Mouse (Mus musculus): ENCODE measurements around the gene Ankar. TPM values are rescaled to one million over a fixed set of nuclear protein-coding genes. Genes with fewer than 3 reads are reported as not detected.

Gene Ankar
- total RNA-seq, 2 experiments from 2014 or later, result not detected

DNA sequence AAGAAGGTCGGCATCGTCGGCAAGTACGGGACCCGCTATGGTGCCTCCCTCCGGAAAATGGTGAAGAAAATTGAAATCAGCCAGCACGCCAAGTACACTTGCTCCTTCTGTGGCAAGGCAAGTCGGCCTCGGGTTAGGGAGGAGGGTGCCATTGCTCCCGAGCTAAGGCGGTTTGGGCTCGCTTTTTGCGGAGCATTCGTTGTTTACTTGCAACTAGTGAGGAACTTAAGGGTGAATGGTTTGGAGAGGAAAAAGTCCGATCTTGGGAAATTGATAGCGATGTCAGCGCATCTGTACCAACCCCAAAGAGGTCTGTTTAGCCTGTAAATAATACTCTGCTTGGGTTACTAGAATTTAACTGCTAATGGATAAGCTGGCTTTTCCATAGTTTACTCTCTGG lies 11.3 kb upstream of the Ankar start:
- DNase-seq (ENCODE audit: low spot score in 2 of 2), result peak in 1 of 2 experiments; percentile 27

DNA sequence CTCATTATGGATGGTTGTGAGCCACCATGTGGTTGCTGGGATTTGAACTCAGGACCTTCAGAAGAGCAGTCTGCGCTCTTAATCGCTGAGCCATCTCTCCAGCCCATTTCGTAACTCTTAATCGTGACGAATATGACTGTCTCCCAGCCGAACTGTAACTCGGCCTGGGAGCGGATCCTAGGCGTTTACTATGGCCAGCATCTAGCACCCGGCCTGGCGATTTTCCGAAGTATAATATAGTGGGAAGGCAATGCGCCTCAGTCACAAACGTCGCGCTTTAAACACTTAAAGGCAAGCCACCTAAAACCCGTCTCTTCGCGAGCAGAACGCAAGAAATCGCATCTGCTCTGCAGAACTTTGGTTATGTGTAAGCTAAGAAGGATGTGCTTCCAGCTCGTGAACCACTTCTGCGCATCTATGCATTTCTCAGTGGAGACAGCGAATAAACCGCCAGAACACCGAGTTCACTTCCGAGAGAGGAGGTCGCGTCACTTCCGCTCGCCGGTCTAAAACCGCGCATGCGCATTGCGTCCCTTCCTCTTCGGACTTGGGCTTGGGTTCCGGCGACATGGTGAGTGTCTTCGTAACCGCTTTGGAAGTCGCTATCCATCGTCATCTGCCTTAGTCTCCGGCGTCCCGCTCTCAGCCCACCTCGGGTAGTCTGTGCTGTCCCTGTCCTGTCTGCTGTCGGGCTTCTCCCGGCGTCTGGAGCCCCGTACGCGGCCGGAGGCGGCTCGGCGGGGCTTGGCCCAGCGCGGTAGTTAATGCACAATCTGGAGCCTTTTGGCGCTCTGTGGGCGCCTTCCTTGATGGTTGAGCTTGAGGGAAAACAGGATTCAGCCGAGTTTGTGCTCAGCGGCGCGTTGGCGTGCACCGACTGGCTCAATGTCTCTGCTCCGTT lies 10.6 kb upstream of the Ankar start, which contains the start of gene Rpl37a:
Rpl37a (plus strand) TSS at position 538 of the 901 bp plus-strand sequence.
- DNase-seq (ENCODE audit: low spot score in 2 of 2), result peak; percentile 91 to 93

DNA sequence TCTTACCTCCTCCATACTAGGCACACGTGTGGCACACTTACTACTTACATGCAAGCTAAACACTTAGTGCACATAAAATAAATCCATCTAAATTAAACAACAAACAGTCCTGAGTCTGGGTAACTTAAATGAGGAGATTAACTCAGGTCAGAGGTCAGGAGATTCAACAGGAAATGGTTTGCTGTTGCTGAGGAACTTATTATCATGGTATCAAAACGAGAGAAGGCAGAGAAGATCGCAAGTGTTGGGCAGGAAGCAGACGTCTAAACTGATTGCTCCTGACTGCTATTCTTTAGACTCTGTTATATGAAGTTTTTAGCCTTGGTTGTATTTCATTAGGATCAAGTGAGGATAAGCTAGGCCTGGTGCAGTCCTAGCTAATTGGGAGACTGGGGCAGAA lies 7.1 kb upstream of the Ankar start:
- DNase-seq (ENCODE audit: low spot score in 2 of 2), result no peak

DNA sequence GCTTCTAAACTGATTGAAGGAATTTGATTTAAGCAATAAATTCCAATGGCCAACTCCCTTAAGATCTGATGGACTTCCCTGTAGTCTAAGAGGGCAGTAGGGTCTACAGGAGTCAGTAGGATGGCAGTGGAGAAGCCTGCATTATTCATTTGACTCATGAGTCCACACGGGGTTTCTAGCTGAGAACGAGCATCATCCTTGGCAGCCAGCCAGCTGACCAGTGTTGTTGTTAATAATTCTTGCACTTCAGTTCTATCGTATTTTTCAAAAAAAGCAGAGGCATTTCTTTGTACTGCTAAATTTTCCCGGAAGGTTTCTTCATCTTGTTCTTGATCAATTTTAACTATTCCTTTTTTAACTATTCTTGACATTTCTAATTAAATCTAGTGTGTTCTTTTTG lies 1.7 kb downstream of the Ankar start:
- DNase-seq (ENCODE audit: low spot score in 2 of 2), result peak in 1 of 2 experiments; percentile 29

DNA sequence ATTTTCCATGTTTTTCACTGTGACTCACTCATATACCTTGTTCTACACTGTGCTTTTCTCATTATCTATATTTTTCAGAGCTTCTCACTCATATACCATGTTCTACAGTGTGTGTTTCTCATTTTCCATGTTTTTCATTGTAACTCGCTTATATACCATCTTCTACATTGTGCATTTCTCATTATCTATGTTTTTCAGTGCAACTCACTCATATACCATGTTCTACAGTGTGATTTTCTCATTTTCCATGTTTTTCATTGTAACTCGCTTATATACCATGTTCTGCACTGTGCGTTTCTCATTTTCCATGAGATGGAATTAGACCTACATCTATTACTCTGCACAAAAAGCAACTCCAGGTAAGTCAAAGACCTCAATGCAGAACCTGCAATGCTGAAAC lies 4.1 kb downstream of the Ankar start:
- DNase-seq (ENCODE audit: low spot score in 2 of 2), result no peak

- DNase-seq (ENCODE audit: low spot score in 2 of 2), result no peak
Observed at GRCm38 (mm10) chr1:72673070-72673469, 27.3 kb downstream of the Ankar start.

GRCm38 (mm10) chr1:72640658-72641410 lies 59.5 kb downstream of the Ankar start:
- no peak for DNase-seq (ENCODE audit: low spot score in 2 of 2)

GRCm38 (mm10) chr1:72635221-72635620 lies 65.2 kb downstream of the Ankar start:
- no peak for DNase-seq (ENCODE audit: low spot score in 2 of 2)

GRCm38 (mm10) chr1:72612172-72612571 lies 88.2 kb downstream of the Ankar start:
- no peak for DNase-seq (ENCODE audit: low spot score in 2 of 2)

DNA sequence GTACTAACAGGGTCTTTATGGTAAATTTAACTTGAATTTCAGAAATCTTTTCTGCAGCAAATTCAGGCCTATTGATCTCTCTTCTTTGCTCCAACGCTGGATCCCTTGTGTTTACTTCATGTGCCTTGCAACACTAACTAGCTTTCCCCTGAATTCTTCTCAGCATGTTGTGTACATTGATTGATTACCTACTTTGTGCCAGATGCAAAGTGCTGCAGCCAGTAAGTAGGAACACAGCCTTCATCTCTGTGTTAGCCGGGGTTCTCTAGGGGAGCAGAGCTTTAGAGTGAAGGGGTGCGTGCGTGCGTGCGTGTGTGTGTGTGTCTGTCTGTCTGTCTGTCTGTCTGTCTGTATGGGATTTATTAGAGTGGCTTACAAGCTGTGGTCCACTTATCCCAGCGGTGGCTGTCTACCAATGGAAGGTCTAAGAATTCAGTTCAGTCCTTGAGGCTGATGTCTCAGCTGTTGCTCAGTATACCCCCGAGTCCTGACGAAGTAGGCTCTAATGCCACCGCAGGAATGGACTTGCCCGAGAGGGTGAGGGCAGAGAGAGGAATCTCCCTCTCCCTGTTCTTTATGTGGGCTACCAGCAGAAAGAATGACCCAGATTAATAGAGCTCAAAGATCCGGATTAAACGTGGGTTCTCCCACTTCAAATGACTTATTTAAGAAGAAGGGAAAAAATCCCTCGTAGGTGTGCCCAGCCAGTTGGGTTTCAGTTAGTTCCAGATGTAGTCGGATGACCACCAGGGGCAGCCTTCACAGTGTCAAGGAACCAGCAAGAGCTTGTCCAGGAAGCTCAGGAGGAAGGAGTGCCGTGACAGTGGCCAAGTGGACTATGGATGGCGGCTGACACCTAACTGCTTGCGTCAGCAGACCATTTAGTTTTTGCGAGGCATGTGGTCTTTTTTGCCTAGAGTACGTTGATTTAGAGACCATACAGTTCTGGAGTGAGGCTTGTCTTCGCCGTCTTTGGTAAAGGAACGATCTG lies 90.2 kb downstream of the Ankar start:
- DNase-seq (ENCODE audit: low spot score in 2 of 2), result no peak

DNA sequence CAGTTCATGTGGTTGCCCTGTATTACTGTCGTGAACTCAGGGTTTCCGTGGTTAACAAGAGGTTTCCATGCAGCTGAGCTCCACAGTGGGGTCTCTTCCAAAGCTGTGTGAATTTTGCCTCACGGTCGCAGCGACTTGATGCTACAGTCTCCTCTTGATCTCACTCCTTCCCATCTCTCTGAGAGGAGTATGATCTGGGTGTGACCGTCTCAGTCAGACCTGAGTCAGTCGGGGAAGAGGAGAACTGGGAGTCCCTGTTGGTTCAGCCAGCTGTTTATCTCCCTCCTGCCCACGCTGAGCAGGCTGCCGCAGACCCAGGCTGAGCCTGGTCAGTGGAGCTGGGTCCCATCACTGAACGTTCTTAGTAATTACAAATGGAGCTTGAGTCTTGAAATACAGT lies 91.2 kb downstream of the Ankar start:
- no peak for DNase-seq (ENCODE audit: low spot score in 2 of 2)

GRCm38 (mm10) chr1:72606186-72606673 lies 94.1 kb downstream of the Ankar start:
- DNase-seq (ENCODE audit: low spot score in 2 of 2), result no peak

- DNase-seq (ENCODE audit: low spot score in 2 of 2), result no peak
Observed at GRCm38 (mm10) chr1:72602803-72603202, 97.6 kb downstream of the Ankar start.

DNA sequence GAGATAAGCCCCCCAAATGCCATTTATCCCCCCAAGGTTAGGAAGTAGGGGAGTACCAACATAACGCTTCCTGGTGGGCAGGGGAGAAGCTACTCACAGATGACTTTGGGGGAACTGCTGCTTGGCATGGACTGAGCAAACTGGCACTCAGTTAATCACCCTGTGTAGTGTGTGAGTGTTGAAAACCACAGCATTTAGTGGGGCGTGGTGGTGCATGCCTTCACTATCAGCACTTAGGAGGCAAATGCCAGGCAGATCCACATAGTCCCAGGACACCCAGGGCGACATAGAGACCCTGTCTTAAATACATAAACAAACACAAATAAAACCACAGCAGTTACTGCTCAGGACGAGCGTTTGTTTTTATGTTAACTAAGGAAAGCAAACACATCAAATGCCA lies 98.2 kb downstream of the Ankar start:
- no peak for DNase-seq (ENCODE audit: low spot score in 2 of 2)

DNA sequence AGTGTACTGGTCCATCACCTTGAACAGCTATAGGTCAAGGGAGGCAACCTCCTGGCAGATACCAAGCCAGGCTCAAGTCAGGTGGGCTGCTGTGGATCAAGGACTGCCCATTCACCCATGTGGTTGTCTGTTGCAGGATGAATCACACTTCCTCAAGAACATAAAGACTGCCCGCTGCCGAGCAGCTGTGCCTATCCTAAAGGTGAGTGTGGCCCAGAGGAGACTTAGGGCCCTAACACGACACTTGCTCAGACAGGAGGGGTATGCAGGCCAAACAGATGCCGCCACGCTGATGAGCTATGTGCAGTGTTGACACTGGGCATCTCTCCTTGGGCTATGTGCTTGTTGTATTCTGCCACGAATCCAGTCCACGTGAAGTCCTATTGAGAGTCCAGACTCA lies 99.1 kb downstream of the Ankar start:
- no peak for DNase-seq (ENCODE audit: low spot score in 2 of 2)

GRCm38 (mm10) chr1:72600778-72601177 lies 99.6 kb downstream of the Ankar start:
- no peak for DNase-seq (ENCODE audit: low spot score in 2 of 2)

DNA sequence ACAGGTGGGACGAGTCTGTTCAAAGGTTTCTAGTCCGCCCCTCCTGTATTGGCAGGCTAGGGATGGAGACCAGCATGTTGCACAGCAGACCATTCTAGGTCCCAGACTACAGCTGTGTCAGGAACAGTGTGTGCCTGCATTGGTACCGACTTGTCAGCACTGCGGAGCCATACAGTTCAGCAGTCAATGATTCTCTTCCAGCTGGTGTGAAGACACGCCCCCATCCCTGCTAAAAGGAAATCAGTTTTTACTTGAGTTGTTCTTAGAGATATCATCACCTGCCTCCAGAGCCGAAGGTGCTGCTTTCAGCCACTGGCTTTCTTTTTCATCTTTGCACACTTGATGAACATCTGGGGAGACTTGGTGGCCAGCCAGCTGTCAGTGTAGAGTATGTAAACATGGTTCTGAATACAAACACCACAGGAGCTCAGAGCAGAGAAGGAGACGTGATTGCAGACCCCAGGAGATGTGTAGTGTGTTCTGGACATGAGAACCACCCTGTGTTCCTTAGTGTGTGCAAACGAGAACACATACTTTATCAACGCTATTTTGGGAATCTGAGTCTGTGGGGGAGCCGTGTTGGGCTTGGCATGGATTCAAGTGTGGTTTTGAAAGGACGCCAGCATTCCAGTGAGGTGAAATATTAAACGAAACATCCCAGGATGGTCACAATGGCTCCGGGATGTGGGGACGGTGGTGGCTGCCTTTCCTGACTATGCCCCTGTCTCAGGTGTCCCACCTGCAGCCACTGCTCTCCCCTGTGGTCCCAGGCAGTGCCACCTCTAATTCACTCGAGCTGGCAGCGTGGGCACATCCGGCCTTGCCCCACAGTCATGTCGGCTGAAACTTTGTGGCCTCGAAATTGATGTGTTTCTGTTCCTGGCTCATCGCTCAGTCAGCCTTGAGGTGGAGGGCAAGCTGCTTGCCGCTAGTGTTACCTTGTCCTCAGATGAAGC lies 101.0 kb downstream of the Ankar start:
- DNase-seq (ENCODE audit: low spot score in 2 of 2), result peak; percentile 64 to 74

DNA sequence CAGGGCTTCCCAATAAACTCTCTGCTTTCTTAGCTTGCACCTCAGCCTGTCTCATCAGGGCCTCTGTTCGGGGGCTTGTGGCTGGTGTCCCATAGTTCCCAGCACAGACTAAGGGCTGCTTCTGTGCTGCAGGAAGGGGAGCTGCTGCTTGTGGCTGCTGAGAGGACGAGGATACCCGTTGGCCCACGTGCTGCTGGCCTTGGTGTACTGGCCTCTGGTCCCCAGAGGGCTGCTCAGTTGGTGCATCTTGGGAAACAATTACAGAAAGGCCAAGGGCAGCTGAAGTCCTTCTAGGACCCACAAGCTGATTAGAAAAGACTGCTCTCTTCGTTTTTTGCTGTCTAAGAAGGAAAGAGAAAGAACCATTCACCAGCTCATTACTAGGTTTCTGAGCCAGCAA lies 104.1 kb downstream of the Ankar start:
- peak in 1 of 2 experiments; percentile 56 for DNase-seq (ENCODE audit: low spot score in 2 of 2)

DNA sequence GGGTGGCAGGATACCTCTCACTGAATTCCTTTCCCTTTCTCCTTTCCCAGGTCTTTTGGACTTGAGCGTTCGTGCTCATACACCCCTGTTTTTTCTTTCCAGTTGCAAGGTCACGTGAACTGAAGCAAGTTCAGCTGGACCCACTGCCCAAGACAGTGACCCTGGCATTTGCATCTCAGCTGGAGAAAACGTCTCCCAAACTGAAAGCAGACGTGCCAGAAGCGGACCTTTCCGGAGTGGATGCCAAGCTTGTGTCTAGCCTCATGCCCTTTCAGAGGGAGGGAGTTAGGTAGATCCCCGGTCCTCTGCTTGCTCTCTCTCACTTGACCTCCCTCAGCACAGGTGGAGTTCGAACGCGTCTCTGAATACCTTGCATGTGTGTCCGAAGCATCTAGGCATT lies 104.7 kb downstream of the Ankar start:
- peak in 1 of 2 experiments; percentile 40 for DNase-seq (ENCODE audit: low spot score in 2 of 2)

Data from adrenal gland, adult 18-20 months (tissue).